Mouse (Mus musculus) liver, postnatal 0 days (tissue): ENCODE results near the gene Mta3.

Experiments used
- CTCF ChIP-seq: sonication (generic); IDR thresholded peaks from 2 replicates; pipeline ENCODE4 v1.5.1; 2016; ENCODE audit warnings: antibody characterized with exemption, low read depth
- EP300 ChIP-seq: IDR thresholded peaks from 2 replicates; pipeline ENCODE4 v1.6.1; 2016; ENCODE audit warnings: antibody characterized with exemption, low read depth, mild to moderate bottlenecking

DNA sequence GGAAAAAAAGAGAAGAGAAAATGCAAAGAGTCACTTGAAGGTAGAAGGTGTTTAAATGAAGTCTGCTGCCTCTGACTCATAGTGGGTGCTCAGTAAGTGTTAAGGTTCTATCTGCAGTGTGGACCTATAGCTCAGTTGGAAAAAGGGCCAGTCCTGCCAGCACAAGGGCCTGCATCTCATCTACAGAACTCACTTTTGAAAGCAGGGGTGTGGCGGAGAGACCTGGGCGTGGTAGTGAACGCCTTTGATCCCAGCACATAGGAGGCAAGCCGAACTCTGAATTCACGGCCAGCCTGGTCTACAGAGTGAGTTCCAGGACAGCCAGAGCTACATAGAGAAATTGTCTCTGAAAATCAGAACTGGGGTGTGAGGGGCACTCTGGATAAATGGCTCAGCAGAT is 104.3 kb downstream of the Mta3 start:
- TF ChIP-seq CTCF (no peak), EP300 (no peak)
